Mouse (Mus musculus): ENCODE measurements around the gene Birc3. TPM values are rescaled to one million over a fixed set of nuclear protein-coding genes. Genes with fewer than 3 reads are reported as not detected.

The Birc3 gene
- polyA plus RNA-seq, 1 experiment: 13.7 TPM

- TF ChIP-seq POLR2A (IDR thresholded peaks at IDR 0.05; ENCODE audit: low read depth, low read length) (no peak), CTCF (IDR thresholded peaks at IDR 0.05; ENCODE audit: extremely low read depth, insufficient read length, insufficient replicate concordance, low read depth, low read length) (no peak)
- WGBS: 66% methylated on average over 1 of the region's 1 CpGs
- H3K4me3 ChIP-seq (ENCODE audit: low read depth, low read length): no peak overlapping the region
Observed at GRCm38 (mm10) chr9:7835302-7835701, 37.7 kb downstream of the Birc3 start.

DNA sequence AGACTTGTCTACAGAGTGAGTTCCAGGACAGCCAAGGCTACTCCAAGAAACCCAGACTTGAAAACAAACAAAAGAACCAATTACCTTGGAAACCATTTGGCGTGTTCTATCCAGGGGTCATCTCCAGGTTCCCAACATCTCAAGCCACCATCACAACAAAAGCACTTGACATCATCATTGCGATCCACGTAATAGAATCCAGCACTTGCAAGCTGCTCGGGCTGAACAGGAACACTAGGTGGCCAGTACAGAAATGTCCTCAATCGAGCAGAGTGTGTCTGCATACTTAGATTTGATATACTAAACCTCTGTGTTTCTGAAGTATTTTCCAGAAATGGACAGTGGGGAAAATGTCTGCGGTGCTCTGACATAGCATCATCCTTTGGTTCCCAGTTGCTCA is 39.6 kb downstream of the Birc3 start:
- 70% methylated on average over 6 of the region's 6 CpGs for WGBS
- H3K27me3 ChIP-seq (ENCODE audit: control insufficient read depth, insufficient read depth, low read length): no peaks in the 10 kb centered on the region
- no peak for TF ChIP-seq CTCF (IDR thresholded peaks at IDR 0.05; ENCODE audit: extremely low read depth, insufficient read length, insufficient replicate concordance, low read depth, low read length)
- TF ChIP-seq POLR2A (IDR thresholded peaks at IDR 0.05; ENCODE audit: low read depth, low read length): no peak
- peaks cover 15% of the 10 kb centered on the region for H3K36me3 ChIP-seq (ENCODE audit: control insufficient read depth, insufficient read depth, low read length)
- peaks cover 3% of the 10 kb centered on the region; the same call in 1 of the 2 replicates for H3K4me1 ChIP-seq (ENCODE audit: control insufficient read depth, insufficient read depth, insufficient read length, low read length)
- H3K4me3 ChIP-seq (ENCODE audit: low read depth, low read length): no peak overlapping the region
- no peak overlapping the region for H3K27ac ChIP-seq (ENCODE audit: insufficient read depth, low read depth, low read length)

More at GRCm38 (mm10) chr9:7835302-7835701, 37.7 kb downstream of the Birc3 start:
- H3K27me3 ChIP-seq (ENCODE audit: control insufficient read depth, insufficient read depth, low read length): no peaks in the 10 kb centered on the region
- H3K36me3 ChIP-seq (ENCODE audit: control insufficient read depth, insufficient read depth, low read length): peaks cover 15% of the 10 kb centered on the region
- no peak overlapping the region for H3K27ac ChIP-seq (ENCODE audit: insufficient read depth, low read depth, low read length)
- H3K4me1 ChIP-seq (ENCODE audit: control insufficient read depth, insufficient read depth, insufficient read length, low read length): no peaks in the 10 kb centered on the region; the same call in 1 of the 2 replicates

DNA sequence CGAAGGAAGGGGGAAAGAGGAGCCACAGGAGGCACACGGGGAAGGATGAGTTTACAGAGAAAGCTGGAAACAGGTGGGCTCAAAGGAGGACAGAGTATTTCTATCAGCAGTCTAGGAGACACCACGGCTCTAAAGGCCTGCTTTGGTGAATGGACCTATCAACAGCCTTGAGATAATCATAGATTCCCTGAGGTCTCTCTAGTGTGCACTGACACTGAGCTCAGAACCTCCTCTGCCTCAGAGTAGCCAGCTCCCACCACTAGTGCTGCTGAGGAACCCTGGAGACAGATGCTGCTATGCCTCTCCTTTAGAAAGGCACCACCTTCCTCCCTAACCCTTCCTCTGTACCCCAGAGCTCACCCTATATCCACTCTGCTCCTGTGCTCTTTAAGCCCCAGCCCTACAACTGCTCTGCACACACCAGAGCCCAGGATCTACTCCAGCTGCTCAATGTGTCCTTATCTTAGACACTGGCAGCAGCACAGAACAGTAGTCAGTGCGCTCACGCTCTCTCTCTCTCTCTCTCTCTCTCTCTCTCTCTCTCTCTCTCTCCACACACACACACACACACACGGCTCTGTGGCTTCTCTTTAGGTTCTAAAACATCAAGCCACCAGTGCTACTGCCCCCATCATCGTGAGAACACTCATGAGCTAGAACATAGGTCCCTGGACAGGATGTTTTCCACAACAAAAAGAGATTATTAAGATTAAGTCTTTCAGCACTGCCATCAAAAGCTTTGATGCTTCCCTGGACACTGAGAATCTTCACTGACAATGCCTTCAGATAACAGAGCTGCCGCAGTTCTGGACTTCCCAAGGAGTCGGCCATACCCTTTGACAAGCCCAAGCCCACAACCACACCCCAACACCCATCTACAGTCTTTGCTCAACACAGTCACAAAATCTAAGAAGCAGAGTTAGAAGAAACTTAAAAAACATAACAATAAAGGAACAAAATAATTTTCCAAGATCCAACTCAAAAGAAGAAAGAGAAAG is 43.2 kb downstream of the Birc3 start:
- 48% methylated on average over 9 of the region's 9 CpGs for WGBS
- H3K27ac ChIP-seq (ENCODE audit: insufficient read depth, low read depth, low read length): 0 out of 2 replicates have a peak overlapping the region, but pooled peaks have one; percentile 4
- TF ChIP-seq POLR2A (IDR thresholded peaks at IDR 0.05; ENCODE audit: low read depth, low read length): no peak
- no peak for TF ChIP-seq CTCF (IDR thresholded peaks at IDR 0.05; ENCODE audit: extremely low read depth, insufficient read length, insufficient replicate concordance, low read depth, low read length)
- peaks cover 3% of the 10 kb centered on the region; the same call in 1 of the 2 replicates for H3K4me1 ChIP-seq (ENCODE audit: control insufficient read depth, insufficient read depth, insufficient read length, low read length)
- peak overlapping the region; percentile 24; the same call in 1 of the 2 replicates for H3K4me3 ChIP-seq (ENCODE audit: low read depth, low read length)
- H3K27me3 ChIP-seq (ENCODE audit: control insufficient read depth, insufficient read depth, low read length): no peaks in the 10 kb centered on the region
- H3K36me3 ChIP-seq (ENCODE audit: control insufficient read depth, insufficient read depth, low read length): peaks cover 24% of the 10 kb centered on the region

GRCm38 (mm10) chr9:7828706-7829105 is 44.3 kb downstream of the Birc3 start:
- H3K27me3 ChIP-seq (ENCODE audit: control insufficient read depth, insufficient read depth, low read length): no peaks in the 10 kb centered on the region
- peaks cover 19% of the 10 kb centered on the region for H3K36me3 ChIP-seq (ENCODE audit: control insufficient read depth, insufficient read depth, low read length)
- no peak for TF ChIP-seq POLR2A (IDR thresholded peaks at IDR 0.05; ENCODE audit: low read depth, low read length)
- TF ChIP-seq CTCF (IDR thresholded peaks at IDR 0.05; ENCODE audit: extremely low read depth, insufficient read length, insufficient replicate concordance, low read depth, low read length): no peak
- no peak overlapping the region for H3K27ac ChIP-seq (ENCODE audit: insufficient read depth, low read depth, low read length)
- H3K4me1 ChIP-seq (ENCODE audit: control insufficient read depth, insufficient read depth, insufficient read length, low read length): peaks cover 3% of the 10 kb centered on the region; the same call in 1 of the 2 replicates
- no peak overlapping the region for H3K4me3 ChIP-seq (ENCODE audit: low read depth, low read length)
- WGBS: 77% methylated on average over 4 of the region's 4 CpGs

GRCm38 (mm10) chr9:7824916-7825315 is 48.1 kb downstream of the Birc3 start:
- 89% methylated on average over 5 of the region's 5 CpGs for WGBS
- Histone ChIP-seq H3K27ac (ENCODE audit: insufficient read depth, low read depth, low read length) (no peak overlapping the region), H3K4me3 (ENCODE audit: low read depth, low read length) (no peak overlapping the region), H3K27me3 (ENCODE audit: control insufficient read depth, insufficient read depth, low read length) (no peaks in the 10 kb centered on the region), H3K36me3 (ENCODE audit: control insufficient read depth, insufficient read depth, low read length) (peaks cover 24% of the 10 kb centered on the region), H3K4me1 (ENCODE audit: control insufficient read depth, insufficient read depth, insufficient read length, low read length) (peaks cover 3% of the 10 kb centered on the region; the same call in 1 of the 2 replicates)
- no peak for TF ChIP-seq POLR2A (IDR thresholded peaks at IDR 0.05; ENCODE audit: low read depth, low read length)

- peaks cover 35% of the 10 kb centered on the region for H3K36me3 ChIP-seq (ENCODE audit: control insufficient read depth, insufficient read depth, low read length)
- WGBS: 74% methylated on average over 3 of the region's 3 CpGs
- H3K27me3 ChIP-seq (ENCODE audit: control insufficient read depth, insufficient read depth, low read length): no peaks in the 10 kb centered on the region
- no peak overlapping the region for H3K27ac ChIP-seq (ENCODE audit: insufficient read depth, low read depth, low read length)
- no peaks in the 10 kb centered on the region for H3K4me1 ChIP-seq (ENCODE audit: control insufficient read depth, insufficient read depth, insufficient read length, low read length)
- no peak overlapping the region for H3K4me3 ChIP-seq (ENCODE audit: low read depth, low read length)
- no peak for TF ChIP-seq CTCF (IDR thresholded peaks at IDR 0.05; ENCODE audit: extremely low read depth, insufficient read length, insufficient replicate concordance, low read depth, low read length)
Observed at GRCm38 (mm10) chr9:7822758-7823157, 50.2 kb downstream of the Birc3 start.

GRCm38 (mm10) chr9:7805101-7805506 is 67.9 kb downstream of the Birc3 start:
- Histone ChIP-seq H3K4me1 (ENCODE audit: control insufficient read depth, insufficient read depth, insufficient read length, low read length) (0 out of 2 replicates have a peak, but pooled peaks cover 2% of the 10 kb centered on the region), H3K36me3 (ENCODE audit: control insufficient read depth, insufficient read depth, low read length) (no peaks in the 10 kb centered on the region), H3K4me3 (ENCODE audit: low read depth, low read length) (no peak overlapping the region), H3K27me3 (ENCODE audit: control insufficient read depth, insufficient read depth, low read length) (no peaks in the 10 kb centered on the region), H3K27ac (ENCODE audit: insufficient read depth, low read depth, low read length) (no peak overlapping the region)
- 63% methylated on average over 5 of the region's 5 CpGs for WGBS
- no peak for TF ChIP-seq CTCF (IDR thresholded peaks at IDR 0.05; ENCODE audit: extremely low read depth, insufficient read length, insufficient replicate concordance, low read depth, low read length)

Other genes starting within 250 kb of the Birc3 start
- 0.04 TPM in 1 of 2 replicates, not detected in the other for gene Mmp20, start 245.0 kb downstream of the Birc3 start, polyA plus RNA-seq (2012; rRNA removed)
- gene Mmp7, start 181.1 kb downstream of the Birc3 start, polyA plus RNA-seq (2012; rRNA removed): 33.1 and 112 TPM in 2 replicates
- gene Tmem123, start 109.1 kb downstream of the Birc3 start, polyA plus RNA-seq (2012; rRNA removed): 16.9 and 25.1 TPM in 2 replicates
- gene Birc2, start 36.1 kb downstream of the Birc3 start, polyA plus RNA-seq (2012; rRNA removed): 3.5 and 5.4 TPM in 2 replicates
- gene Yap1, start 131.4 kb upstream of the Birc3 start, polyA plus RNA-seq (2012; rRNA removed): 32.7 and 46.6 TPM in 2 replicates
- 0.08 and 0.37 TPM in 2 replicates for gene Cfap300, start 169.6 kb upstream of the Birc3 start, polyA plus RNA-seq (2012; rRNA removed)

Measured in small intestine, adult 2 months (tissue).